8 mouse cellular contexts compared by ENCODE assay signal in genomic region chrX:161790182-161790581, GRCm38 (mm10).
DNase-seq lines count a peak whose midpoint lies in the region; ATAC-seq and TF ChIP-seq lines count a peak whose summit lies in the region.
"Had no signal": no experiment of that assay in that cellular context is flagged by ENCODE, and none has a peak within 500 bp of the region (broad histone marks: within the 10 kb centered on the region; RNA-seq: fewer than 3 reads in every experiment).

No protein-coding gene starts in this region.

- TF ChIP-seq CTCF in E14TG2a.4 (conservative IDR thresholded peaks at IDR 0.05; ENCODE audit: low read length) = 0 out of 2 replicates have a peak, but pooled peaks have one; percentile 17

- H3K27ac ChIP-seq in hindbrain, embryonic 14.5 days = no peak overlapping the region
- no peak overlapping the region for H3K27ac ChIP-seq in hindbrain, embryonic 12.5 days
- H3K27ac ChIP-seq: macrophage had no signal

- 23% methylated on average over 6 of the region's 6 CpGs for WGBS in hindbrain, embryonic 14.5 days
- WGBS in hindbrain, embryonic 12.5 days = 37% methylated on average over 6 of the region's 6 CpGs

- no peak for ATAC-seq in hindbrain, embryonic 14.5 days (ENCODE audit: low FRiP score)
- no peak for ATAC-seq in hindbrain, embryonic 12.5 days (ENCODE audit: low FRiP score)
- ATAC-seq in erythroid progenitor cell, adult 5-6 weeks (replicated peaks; ENCODE audit: low FRiP score, poor library complexity, severe bottlenecking) = no peak

- no peaks in the 10 kb centered on the region for H3K9me3 ChIP-seq in hindbrain, embryonic 14.5 days (ENCODE audit: control insufficient read depth, low read length)
- H3K9me3 ChIP-seq in hindbrain, embryonic 12.5 days (replicated peaks) = no peaks in the 10 kb centered on the region
- no peaks in the 10 kb centered on the region for H3K9me3 ChIP-seq in E14TG2a.4 (ENCODE audit: low read length)

- H3K4me3 ChIP-seq in hindbrain, embryonic 14.5 days (replicated peaks; ENCODE audit: low read length) = no peak overlapping the region
- no peak overlapping the region for H3K4me3 ChIP-seq in hindbrain, embryonic 12.5 days
- no peak overlapping the region for H3K4me3 ChIP-seq in E14TG2a.4 (replicated peaks; ENCODE audit: low read length)

- DNase-seq in hindbrain, embryonic 14.5 days (ENCODE audit: low spot score) = peak; percentile 52
- DNase-seq in Muller cell, postnatal 12 days (ENCODE audit: inconsistent ontology term) = peak; percentile 10
- DNase-seq in kidney, postnatal 25 days = peak; percentile 11 to 34
- no peak for DNase-seq in spleen, postnatal 10 days (ENCODE audit: low spot score in 2 of 2)

- peaks cover 10% of the 10 kb centered on the region; the same call in 1 of the 2 replicates for H3K27me3 ChIP-seq in hindbrain, embryonic 14.5 days (ENCODE audit: control insufficient read depth, insufficient read depth, low read length)
- peaks cover 28% of the 10 kb centered on the region for H3K27me3 ChIP-seq in hindbrain, embryonic 12.5 days
- no peaks in the 10 kb centered on the region for H3K27me3 ChIP-seq in E14TG2a.4 (ENCODE audit: insufficient read depth, low read length)

- H3K36me3 ChIP-seq in hindbrain, embryonic 14.5 days (replicated peaks; ENCODE audit: control insufficient read depth, insufficient read depth) = no peaks in the 10 kb centered on the region
- no peaks in the 10 kb centered on the region for H3K36me3 ChIP-seq in hindbrain, embryonic 12.5 days
- H3K36me3 ChIP-seq in E14TG2a.4 (ENCODE audit: insufficient read depth, low read length) = no peaks in the 10 kb centered on the region

- H3K4me2 ChIP-seq in hindbrain, embryonic 14.5 days (replicated peaks) = no peak overlapping the region
- H3K4me2 ChIP-seq in hindbrain, embryonic 12.5 days (replicated peaks) = no peak overlapping the region

- H3K4me1 ChIP-seq in hindbrain, embryonic 14.5 days (replicated peaks; ENCODE audit: control insufficient read depth, insufficient read depth, low read length) = no peaks in the 10 kb centered on the region
- no peaks in the 10 kb centered on the region for H3K4me1 ChIP-seq in hindbrain, embryonic 12.5 days
- no peaks in the 10 kb centered on the region for H3K4me1 ChIP-seq in E14TG2a.4 (replicated peaks; ENCODE audit: low read depth, low read length)

- no peak overlapping the region for H3K9ac ChIP-seq in hindbrain, embryonic 14.5 days
- no peak overlapping the region for H3K9ac ChIP-seq in hindbrain, embryonic 12.5 days

Comparison
In these comparisons a context has a peak if more than half of its experiments do, and no peak if none do; other contexts are left out.
1. DNase-seq: peak in hindbrain, embryonic 14.5 days (single experiment), Muller cell, postnatal 12 days (single experiment) and kidney, postnatal 25 days (2 of 2); none in spleen, postnatal 10 days (0 of 2).